Mouse (Mus musculus) retina, postnatal 1 day (tissue): ENCODE measurements around the gene Creg1.

Experiments used
- DNase-seq: peaks from one replicate; pipeline ENCODE4 v3.0.0-alpha.2; 2012

Gene Creg1

DNA sequence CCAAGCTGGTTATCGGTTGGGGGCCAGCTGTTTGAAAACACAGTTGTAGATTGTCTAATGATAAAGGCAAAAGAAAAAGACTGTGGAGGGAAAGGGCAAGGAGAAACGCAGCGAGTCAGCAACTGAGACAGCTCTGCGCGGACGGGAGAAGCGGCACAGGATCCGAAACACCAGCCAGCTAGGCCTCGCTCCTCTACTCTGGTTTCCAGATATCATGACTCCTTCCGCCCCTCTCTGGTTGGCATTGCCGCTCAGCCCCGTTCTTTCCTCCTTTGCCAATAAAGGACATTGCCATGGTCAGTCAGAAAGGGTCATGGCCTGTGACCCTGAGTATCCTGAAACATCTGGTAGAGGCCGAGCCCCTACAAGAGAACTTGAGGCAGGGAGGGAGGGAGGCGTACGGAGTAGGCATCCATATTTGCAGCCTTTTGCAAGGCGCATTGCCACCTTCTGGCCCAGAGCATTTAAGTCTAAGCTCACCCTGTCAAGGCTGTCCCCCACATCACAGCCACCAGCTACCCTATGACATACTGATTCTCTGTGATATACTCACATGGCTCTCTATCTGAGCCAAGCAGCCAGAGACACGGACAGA, 25.6 kb downstream of the Creg1 start:
- DNase-seq, result no peak

DNA sequence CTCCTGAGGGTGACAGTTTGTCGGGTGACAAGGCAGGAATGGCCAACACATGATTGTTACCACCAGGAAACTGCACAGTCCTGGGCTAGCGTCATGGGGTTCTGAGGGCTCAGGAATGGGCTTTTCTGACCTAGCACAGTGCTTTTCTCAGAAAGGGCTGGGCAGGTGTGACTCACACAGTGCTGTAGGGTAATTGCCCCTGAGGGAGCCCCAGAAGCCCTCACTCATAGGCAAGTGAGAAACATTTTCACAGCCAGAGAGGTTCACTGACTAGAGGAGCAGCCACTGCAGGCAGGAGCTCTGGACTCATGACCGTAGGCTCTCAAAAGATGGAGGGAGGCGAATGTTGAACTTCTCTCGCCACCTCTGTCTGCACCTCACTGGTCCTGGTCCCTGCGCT, 26.4 kb downstream of the Creg1 start:
- DNase-seq, result no peak

DNA sequence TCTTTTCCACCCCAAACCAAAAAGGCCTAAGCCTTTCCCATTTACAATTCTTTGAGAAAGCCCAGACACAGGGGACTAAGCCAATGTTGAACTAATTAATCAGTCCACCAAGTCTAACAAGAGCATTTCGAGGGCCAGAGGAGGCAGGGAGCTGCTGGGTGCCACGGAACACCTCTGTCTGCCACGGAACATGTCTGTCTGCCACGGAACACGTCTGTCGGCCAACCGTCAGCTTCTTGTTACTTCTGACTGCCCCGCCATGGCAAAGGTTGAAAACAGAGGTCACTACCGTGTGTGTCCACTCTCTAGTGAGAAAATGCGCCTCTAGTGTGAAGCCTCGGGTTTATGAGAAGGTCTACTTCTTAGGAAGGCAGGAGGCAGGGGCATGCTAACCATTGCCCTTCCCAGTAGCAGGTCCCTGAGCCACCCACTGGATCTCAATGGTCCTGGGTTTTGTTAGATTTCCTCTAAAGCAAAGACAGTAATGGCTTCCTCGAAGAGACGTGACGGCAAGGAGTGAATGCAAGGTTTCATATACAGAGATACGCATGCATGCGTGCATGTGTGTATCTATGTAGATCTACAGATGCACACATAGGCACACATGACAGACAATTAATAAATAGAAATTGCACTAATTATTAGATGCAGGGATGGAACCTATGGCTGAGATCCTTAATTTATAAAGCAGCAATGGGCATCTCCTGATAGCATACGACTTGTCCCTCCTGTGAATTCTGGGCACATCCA, 27.1 kb downstream of the Creg1 start:
- no peak for DNase-seq

DNA sequence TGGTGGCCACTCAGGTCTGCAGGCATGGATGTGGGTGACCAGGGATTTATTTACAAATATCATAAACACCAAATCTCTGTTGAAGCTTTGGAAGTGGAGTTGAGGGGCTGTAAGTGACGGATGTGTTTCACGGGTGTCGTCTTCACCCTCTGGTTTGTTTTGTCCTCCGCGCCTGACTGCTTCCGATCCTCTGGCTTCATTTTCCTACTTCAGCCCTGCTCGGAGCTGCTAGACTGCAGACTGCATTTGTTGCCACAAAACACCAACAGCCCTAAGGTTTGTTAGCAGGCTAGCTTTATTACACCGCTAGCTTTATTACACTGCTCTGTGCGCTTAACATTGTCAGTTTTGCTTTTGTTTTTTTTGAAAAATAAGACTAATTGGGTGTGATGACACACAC, 27.9 kb downstream of the Creg1 start:
- DNase-seq, result no peak

DNA sequence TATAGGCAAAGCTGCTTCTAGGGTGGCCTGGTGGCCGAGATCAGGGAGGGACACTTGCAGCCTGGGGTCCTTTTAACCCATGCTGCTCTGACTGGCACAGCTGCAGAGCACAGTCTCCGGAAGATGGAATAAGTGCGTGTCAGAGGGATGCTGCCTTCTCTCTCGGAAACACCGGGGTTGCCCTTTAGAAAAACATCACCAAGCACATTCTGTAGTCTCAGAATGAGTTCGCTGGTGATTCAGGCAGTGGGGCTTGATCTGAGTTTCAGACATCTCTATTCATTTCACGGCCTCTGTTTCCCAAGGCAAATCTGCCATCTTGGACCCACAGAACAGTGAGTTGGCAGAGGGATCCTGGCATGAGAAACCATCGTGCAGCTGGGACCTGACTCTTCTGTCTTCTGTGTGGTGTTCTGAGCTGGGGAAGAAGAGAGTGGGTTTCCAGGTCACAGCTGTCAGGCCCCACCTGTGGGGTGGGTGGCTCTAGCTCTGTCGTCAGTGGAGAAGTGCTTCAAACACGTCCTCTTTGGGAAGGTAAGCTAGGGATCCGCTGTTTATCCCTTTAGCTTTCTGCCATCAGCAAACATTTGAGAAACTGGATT, 38.3 kb downstream of the Creg1 start:
- DNase-seq, result no peak

DNA sequence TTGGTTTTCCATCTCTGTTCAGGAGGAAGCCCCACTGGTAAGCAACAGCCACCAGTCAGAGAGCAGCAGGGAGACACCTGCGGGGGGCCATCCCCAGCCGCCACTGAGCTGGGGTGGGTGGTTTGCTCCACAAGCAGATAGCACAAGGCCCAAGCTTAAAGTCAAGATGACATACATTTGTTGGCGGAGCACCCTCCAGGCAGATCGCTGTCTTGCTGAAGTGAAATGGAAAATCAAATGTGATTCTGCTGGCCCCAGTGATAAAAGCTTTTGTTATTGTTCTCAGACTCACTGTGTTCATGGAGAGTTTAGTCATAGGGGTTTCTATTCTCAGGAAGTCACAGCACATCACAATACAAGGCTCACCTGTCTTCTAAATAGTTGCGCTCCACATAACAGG, 39.6 kb downstream of the Creg1 start:
- DNase-seq, result peak; percentile 40

DNA sequence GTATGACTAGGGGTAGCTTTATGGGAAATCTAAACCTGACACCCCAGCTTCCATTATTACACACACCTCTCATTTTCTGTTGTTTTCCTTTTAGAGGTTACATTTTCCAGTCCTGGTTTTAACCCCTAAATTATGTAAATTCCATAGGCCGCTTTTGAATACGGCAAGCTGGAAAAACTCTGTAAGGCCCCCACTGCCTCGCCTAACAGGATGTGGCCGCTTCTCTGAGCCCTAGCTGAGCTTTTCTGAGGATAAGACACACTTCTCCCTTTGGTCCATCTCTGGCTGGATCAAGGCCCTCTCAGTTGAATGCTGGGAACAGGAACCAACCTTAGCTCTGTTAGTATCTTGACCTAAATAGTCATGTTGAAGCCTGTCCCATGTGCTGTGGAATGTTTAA, 40.6 kb downstream of the Creg1 start:
- no peak for DNase-seq

DNA sequence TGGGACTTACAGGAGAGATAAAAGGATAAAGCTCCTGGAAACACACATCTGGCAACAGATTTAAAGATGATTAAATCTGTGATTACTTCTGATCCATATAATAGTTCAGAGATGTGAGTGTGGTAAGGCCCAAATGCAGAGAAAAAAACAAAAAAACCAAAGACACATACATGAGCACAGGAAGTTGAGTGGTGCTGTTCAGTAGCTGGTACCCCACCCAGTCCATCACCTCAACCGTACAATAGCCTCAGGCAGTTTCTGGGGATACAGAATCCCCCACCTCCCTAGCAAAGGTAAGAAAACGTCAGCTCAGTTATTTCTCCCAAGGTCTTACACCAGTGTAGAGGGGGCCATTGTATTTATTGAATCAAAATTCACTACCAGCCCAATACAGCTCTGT, 47.1 kb downstream of the Creg1 start:
- no peak for DNase-seq

DNA sequence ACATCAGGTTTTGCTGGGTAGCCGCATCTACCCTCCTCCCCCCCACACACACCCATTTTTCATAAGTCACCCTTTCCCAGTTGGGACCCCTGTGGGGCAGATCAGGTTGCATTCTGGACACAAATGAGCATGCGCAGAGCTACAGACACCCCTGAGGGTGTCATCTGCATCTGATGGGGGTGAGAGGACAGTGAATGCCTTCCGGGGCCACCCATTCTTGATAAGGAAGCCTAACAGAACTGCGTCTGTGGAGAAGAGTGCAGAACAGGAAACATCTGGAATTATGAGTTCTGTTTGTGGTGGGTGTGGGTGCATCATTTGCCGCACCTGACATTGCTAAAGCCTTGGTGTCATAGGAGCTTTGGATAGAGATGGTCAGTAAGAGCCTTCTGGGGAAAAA, 47.6 kb downstream of the Creg1 start:
- no peak for DNase-seq

DNA sequence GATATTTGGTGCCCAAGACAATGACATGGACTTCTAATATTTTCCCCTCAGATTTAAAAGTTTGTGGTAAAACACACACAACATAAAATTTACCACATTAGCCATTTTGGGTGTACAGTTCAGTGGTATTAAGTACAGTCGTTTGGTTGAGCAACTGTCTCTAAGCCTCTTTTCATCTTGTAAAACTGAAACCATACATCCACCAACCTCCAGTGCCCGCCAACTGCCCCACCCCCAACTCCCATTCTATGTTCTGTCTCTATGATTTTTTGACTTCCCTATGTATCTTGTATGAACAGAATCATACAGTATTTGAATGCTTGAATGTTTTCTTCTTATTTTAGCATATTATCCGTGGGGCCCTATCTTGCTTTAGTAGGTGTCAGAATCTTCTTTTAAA, 49.2 kb downstream of the Creg1 start:
- DNase-seq, result no peak

DNA sequence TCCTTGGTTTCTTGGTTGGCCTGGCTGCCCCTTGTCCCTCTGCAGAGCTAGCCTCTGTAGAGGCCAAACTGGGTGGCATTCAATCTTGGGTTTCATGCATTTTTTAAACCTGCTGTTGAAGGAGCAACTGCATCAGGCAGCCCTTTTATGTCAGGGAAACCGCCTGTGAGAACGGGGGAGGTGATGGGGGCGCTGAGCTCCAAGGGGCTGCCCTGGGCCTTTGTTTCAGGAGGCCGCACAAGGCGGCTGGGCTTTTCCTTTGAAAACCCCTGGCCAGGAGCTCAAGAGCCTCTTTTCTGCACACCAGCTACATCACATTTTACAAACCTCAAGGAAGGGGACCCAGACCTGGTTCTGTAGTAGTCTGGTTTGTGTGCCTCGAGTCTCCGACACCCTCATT, 50.6 kb downstream of the Creg1 start:
- DNase-seq, result peak; percentile 53

DNA sequence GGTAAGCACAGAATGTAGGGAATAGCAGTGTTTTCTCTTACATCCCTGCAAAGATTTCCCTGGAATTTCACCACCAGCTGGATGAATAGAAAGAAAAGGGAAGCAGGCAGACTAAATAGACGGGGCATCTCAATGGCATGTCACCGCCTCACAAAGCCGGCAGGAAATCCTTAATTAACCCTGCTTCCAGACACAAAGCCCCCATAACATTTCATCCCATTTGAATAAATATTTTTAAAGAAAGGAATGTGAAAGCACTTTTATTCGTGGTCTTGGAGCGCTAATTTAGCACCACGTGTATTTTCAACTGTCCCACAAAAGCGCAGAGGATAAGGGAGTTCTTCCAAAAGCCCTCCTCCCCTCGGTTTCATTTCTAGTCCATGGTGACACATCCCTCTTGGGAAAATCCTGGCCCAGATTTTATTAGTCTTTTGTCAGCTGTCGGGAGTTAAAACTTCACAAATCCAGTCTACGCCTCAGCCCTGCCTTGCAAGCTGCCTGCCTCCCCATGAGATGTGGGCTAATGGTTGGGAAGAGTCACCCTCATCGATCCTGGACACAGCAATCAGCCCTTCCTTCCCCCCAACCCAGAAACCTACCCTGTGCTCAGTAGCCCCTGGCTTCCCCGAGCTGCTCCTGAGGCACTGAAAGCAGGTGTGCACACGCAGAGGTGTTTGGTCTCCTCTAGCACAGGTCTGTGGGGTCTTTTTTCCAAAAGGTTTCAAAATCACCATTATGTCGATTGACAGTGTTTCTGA, 51.2 kb downstream of the Creg1 start:
- DNase-seq, result peak; percentile 52

DNA sequence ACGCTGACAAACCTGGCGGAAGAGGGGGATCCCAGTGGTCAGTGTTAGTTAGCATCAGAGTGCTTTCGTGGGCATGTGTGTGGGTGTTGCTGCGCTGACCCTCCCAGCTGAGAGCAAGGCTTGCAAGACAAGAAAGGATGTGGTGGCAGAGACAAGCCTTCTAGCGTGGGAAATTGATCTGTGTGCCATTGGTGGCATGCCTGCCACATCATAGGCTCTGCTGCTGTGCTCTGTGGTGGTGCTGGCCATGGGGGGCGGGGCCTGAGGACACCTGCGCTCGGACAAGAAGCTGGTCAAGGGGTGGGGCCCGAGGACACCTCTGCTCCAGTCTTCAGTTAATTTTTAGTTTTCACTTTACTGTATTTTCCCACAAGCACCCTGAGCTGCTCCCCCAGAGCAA, 52.8 kb downstream of the Creg1 start:
- DNase-seq, result no peak

DNA sequence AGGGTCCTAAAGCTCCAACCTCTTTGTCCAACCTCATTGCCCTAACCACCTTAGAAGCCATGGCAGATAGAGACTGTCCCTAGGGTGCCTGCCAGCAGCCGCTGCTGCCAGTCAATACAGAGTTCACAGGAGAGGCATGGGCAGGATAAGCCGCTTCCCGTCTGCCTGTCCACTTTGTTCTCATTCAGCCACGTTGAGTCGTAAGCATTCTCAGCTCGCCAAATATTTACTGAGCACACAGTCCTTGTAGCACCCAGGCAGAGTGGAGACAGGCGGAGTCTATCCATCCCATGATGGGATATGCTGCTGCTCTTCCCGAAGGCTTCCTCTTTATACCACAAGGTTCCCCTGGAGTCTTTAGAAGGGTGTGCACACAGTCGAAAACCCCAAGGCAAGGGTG, 53.7 kb downstream of the Creg1 start:
- DNase-seq, result no peak

DNA sequence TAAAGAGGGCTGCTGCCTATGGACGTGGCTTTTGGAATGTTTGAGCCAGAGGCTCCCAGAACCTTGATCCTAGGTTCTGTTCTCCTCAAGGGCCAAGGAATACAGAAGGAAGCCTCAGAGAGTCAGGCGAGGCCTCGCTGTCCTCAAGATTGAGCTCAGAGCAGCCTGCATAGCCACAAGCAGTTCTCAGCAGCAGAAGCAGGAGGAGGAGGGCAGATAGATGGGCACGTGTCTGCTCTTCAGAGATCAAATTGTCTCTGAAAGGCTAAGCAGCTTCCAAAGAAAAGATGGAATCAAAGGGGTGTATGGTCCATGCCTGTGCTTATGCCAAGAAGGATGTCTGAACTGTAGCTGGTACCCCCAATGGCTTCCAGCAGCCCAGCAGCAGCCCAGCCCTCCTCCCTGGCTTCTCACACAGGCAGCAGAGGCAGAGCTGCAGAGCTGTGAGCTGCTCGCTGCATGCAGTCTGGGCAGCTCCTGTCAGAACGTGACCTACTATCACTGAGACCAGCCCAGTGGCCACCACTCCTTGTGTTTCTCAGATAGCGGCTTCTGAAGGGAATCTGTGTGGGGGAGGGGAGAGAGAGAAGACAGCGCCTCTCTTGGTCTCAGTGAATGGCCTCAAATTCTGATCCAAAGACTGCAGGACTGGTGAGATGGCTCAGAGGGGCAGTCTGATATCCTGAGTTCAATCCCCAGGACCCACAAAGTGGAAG, 54.8 kb downstream of the Creg1 start:
- DNase-seq, result peak; percentile 63

DNA sequence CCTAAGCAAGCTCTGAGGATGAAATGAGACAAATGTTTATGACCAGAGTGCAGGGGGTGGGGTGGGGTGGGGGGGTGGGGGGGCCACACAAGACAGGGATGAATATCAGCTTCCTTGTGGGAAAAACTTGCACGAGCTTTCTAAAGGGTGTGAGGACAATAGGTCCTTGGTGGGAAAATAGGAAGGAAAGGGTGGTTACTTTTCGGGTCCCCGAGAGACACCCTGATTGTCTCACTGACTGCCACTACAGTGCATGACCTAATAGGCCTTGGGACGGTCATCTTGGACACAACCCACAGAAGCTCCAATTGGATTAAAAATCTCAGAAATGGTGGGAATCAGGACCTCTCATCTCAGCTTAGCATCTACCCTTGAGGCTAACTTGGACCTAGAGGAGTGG, 55.6 kb downstream of the Creg1 start:
- no peak for DNase-seq

DNA sequence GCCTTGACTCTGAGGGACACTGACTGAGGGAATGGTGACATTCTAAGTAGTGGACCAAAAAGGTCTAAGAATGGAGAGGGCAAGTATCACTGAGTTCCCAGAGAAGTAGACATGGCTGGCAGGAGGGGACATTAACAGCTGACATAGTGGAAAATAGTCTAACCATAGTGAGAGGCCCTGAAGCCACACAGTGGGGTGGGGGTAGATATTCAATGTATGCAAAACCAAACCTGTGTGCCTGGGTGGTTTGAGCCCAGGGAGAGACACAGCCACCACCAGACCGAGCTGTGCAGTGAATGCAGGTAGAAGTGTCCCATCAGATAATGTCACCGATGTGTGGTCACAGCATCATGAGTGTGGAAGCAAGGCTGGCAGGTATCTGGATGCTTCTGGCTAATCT, 58.5 kb downstream of the Creg1 start:
- DNase-seq, result no peak
